Mouse (Mus musculus): Measurements from ENCODE around the gene Hmg20b. TPM values are rescaled to one million over a fixed set of nuclear protein-coding genes. Genes with fewer than 3 reads are reported as not detected.
A peak's percentile ranks its signal among the peaks of the same experiment; 100 is the strongest.

The Hmg20b gene
- polyA plus RNA-seq, 1 experiment, result 51.8 TPM

- Histone ChIP-seq H3K27ac (ENCODE audit: insufficient read depth, low read length) (peak within 1 kb of the TSS; percentile 75), H3K4me3 (ENCODE audit: low read depth, low read length) (peak within 1 kb of the TSS; percentile 93), H3K27me3 (ENCODE audit: control insufficient read depth, insufficient read depth, low read length, poor library complexity, severe bottlenecking) (no peaks in the 10 kb centered on the region), H3K36me3 (ENCODE audit: control insufficient read depth, insufficient read depth, low read length, poor library complexity, severe bottlenecking) (peaks cover 25% of the 10 kb centered on the region), H3K4me1 (ENCODE audit: control insufficient read depth, insufficient read depth, low read length) (no peaks in the 10 kb centered on the region), H3K9ac (ENCODE audit: low read depth, poor library complexity, severe bottlenecking) (peak within 1 kb of the TSS; percentile 92), H3K9me3 (replicated peaks; ENCODE audit: control insufficient read depth, insufficient read depth, low read length, poor library complexity, severe bottlenecking) (no peaks in the 10 kb centered on the region)
- TF ChIP-seq EP300 (IDR thresholded peaks at IDR 0.05; ENCODE audit: insufficient read depth, low read depth, low read length), result no peak
Observed at GRCm38 (mm10) chr10:81320550-81321347, 29.5 kb downstream of the Hmg20b start, which contains the start of gene Cactin. TSS of gene Cactin (plus strand) at chr10:81321103.

- H3K4me1 ChIP-seq (ENCODE audit: control insufficient read depth, insufficient read depth, low read length), result no peaks in the 10 kb centered on the region
- peaks cover 17% of the 10 kb centered on the region for H3K36me3 ChIP-seq (ENCODE audit: control insufficient read depth, insufficient read depth, low read length, poor library complexity, severe bottlenecking)
- H3K27ac ChIP-seq (ENCODE audit: insufficient read depth, low read length), result peak overlapping the region; percentile 75
- TF ChIP-seq EP300 (IDR thresholded peaks at IDR 0.05; ENCODE audit: insufficient read depth, low read depth, low read length), result no peak
- TF ChIP-seq CTCF (IDR thresholded peaks at IDR 0.05; ENCODE audit: low read depth, low read length), result no peak
- TF ChIP-seq POLR2A (IDR thresholded peaks at IDR 0.05; ENCODE audit: insufficient read depth, low read length), result no peak
- no peaks in the 10 kb centered on the region for H3K27me3 ChIP-seq (ENCODE audit: control insufficient read depth, insufficient read depth, low read length, poor library complexity, severe bottlenecking)
- H3K9ac ChIP-seq (ENCODE audit: low read depth, poor library complexity, severe bottlenecking), result peak overlapping the region; percentile 50
- peak overlapping the region; percentile 74 for H3K4me3 ChIP-seq (ENCODE audit: low read depth, low read length)
- no peaks in the 10 kb centered on the region for H3K9me3 ChIP-seq (replicated peaks; ENCODE audit: control insufficient read depth, insufficient read depth, low read length, poor library complexity, severe bottlenecking)
Observed at GRCm38 (mm10) chr10:81319741-81320549, 30.3 kb downstream of the Hmg20b start.

GRCm38 (mm10) chr10:81319330-81319699 is 31.0 kb downstream of the Hmg20b start:
- Histone ChIP-seq H3K27ac (ENCODE audit: insufficient read depth, low read length) (no peak overlapping the region), H3K4me1 (ENCODE audit: control insufficient read depth, insufficient read depth, low read length) (no peaks in the 10 kb centered on the region)

DNA sequence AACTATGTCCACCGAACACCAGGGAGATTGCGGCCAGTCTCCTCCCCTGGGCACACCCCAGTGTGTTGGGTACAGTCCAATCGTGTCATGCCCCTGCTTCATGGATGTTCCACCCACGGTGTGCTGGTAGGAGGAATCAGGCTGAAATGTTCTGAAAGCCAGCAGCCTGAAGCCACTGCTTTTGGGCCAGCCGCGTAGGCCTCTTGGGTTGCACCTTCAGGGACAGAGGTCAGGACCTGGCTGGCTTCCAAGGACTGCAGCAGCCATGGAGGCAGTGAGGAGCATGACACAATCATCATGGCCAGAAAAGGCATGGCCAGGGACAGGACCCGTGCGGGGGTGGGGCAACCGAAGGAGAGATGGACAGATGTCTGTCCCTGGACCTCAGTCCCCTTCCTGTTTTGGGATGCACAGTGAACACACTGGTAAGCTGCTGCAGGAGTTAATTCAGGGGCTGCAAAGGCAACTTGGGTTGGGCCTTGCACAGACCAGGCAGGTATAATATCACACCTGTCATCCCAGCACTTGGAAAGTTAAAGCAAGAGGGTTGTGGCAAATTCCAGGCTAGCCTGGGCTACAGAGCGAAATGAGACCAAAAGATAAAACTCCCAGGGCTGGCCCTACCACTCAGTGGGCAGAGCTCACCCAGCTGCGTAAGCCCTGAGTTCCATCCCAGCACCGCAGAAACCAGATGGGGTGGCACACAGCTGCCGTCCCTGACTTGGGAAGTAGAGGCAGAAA is 31.5 kb downstream of the Hmg20b start:
- Histone ChIP-seq H3K9ac (ENCODE audit: low read depth, poor library complexity, severe bottlenecking) (no peak overlapping the region), H3K27ac (ENCODE audit: insufficient read depth, low read length) (no peak overlapping the region), H3K36me3 (ENCODE audit: control insufficient read depth, insufficient read depth, low read length, poor library complexity, severe bottlenecking) (peaks cover 9% of the 10 kb centered on the region; the same call in 1 of the 2 replicates), H3K9me3 (replicated peaks; ENCODE audit: control insufficient read depth, insufficient read depth, low read length, poor library complexity, severe bottlenecking) (no peaks in the 10 kb centered on the region), H3K4me3 (ENCODE audit: low read depth, low read length) (no peak overlapping the region), H3K27me3 (ENCODE audit: control insufficient read depth, insufficient read depth, low read length, poor library complexity, severe bottlenecking) (no peaks in the 10 kb centered on the region), H3K4me1 (ENCODE audit: control insufficient read depth, insufficient read depth, low read length) (no peaks in the 10 kb centered on the region)
- TF ChIP-seq EP300 (IDR thresholded peaks at IDR 0.05; ENCODE audit: insufficient read depth, low read depth, low read length), result no peak
- no peak for TF ChIP-seq POLR2A (IDR thresholded peaks at IDR 0.05; ENCODE audit: insufficient read depth, low read length)
- TF ChIP-seq CTCF (IDR thresholded peaks at IDR 0.05; ENCODE audit: low read depth, low read length), result no peak

More at GRCm38 (mm10) chr10:81319330-81319699, 31.0 kb downstream of the Hmg20b start:
- H3K9me3 ChIP-seq (replicated peaks; ENCODE audit: control insufficient read depth, insufficient read depth, low read length, poor library complexity, severe bottlenecking), result no peaks in the 10 kb centered on the region
- peaks cover 12% of the 10 kb centered on the region for H3K36me3 ChIP-seq (ENCODE audit: control insufficient read depth, insufficient read depth, low read length, poor library complexity, severe bottlenecking)
- H3K27me3 ChIP-seq (ENCODE audit: control insufficient read depth, insufficient read depth, low read length, poor library complexity, severe bottlenecking), result no peaks in the 10 kb centered on the region
- TF ChIP-seq CTCF (IDR thresholded peaks at IDR 0.05; ENCODE audit: low read depth, low read length) (no peak), EP300 (IDR thresholded peaks at IDR 0.05; ENCODE audit: insufficient read depth, low read depth, low read length) (no peak), POLR2A (IDR thresholded peaks at IDR 0.05; ENCODE audit: insufficient read depth, low read length) (no peak)
- peak overlapping the region; percentile 74; the same call in 1 of the 2 replicates for H3K4me3 ChIP-seq (ENCODE audit: low read depth, low read length)
- H3K9ac ChIP-seq (ENCODE audit: low read depth, poor library complexity, severe bottlenecking), result peak overlapping the region; percentile 50

DNA sequence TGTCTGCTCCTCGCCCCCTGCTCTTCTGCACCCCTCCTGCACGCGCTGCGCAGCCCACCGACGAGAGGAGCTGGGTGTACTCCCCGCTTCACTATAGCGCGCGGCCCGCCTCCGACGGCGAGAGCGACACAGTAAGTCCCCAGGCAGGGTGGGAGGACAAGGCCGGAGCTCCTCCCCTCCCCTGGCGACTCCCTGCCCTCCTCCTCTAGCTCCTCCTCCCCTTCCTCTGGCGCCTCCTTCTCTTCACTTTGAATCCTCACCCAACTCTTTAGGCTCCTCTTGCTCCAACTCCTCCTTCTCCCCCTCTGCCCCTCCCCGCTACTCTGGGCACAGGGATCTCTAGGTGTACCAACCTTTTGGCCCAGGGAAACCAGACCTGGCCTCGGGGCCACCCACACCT is 33.0 kb downstream of the Hmg20b start:
- H3K36me3 ChIP-seq (ENCODE audit: control insufficient read depth, insufficient read depth, low read length, poor library complexity, severe bottlenecking), result no peaks in the 10 kb centered on the region
- no peaks in the 10 kb centered on the region for H3K4me1 ChIP-seq (ENCODE audit: control insufficient read depth, insufficient read depth, low read length)
- H3K9me3 ChIP-seq (replicated peaks; ENCODE audit: control insufficient read depth, insufficient read depth, low read length, poor library complexity, severe bottlenecking), result no peaks in the 10 kb centered on the region
- no peaks in the 10 kb centered on the region for H3K27me3 ChIP-seq (ENCODE audit: control insufficient read depth, insufficient read depth, low read length, poor library complexity, severe bottlenecking)
- H3K9ac ChIP-seq (ENCODE audit: low read depth, poor library complexity, severe bottlenecking), result peak overlapping the region; percentile 35
- no peak overlapping the region for H3K27ac ChIP-seq (ENCODE audit: insufficient read depth, low read length)
- TF ChIP-seq EP300 (IDR thresholded peaks at IDR 0.05; ENCODE audit: insufficient read depth, low read depth, low read length) (no peak), POLR2A (IDR thresholded peaks at IDR 0.05; ENCODE audit: insufficient read depth, low read length) (no peak), CTCF (IDR thresholded peaks at IDR 0.05; ENCODE audit: low read depth, low read length) (no peak)
- H3K4me3 ChIP-seq (ENCODE audit: low read depth, low read length), result peak overlapping the region; percentile 51

All from ES-Bruce4 (cell line).